Mouse (Mus musculus): Measurements from ENCODE around the gene Calcoco1.

Gene Calcoco1

GRCm38 (mm10) chr15:102738434-102738833 is 16.5 kb upstream of the Calcoco1 start:
- DNase-seq (ENCODE audit: extremely low spot score, low spot score) = no peak

DNA sequence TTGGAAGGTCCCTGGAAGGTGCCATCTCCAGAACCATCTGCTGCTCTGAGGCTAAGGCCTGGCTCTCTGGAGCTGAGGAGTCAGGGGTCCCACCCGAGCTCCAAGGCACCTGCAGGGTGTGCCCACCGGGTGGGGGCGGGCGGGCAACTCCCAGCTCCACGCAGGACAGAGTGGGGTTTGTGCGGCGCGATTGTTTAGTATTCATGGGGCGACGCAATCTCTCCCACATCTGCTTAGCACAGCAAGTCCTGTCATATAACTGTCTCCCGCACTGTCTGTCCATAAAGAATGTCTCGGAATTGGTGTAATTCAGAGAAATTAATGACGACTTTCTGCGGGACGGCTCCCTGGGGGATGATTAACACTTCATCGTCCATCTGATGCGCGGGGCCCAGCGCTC is 15.1 kb upstream of the Calcoco1 start:
- DNase-seq (ENCODE audit: extremely low spot score, low spot score) = no peak

GRCm38 (mm10) chr15:102736127-102736944 is 14.4 kb upstream of the Calcoco1 start:
- peak; percentile 54 for DNase-seq (ENCODE audit: extremely low spot score, low spot score)

DNA sequence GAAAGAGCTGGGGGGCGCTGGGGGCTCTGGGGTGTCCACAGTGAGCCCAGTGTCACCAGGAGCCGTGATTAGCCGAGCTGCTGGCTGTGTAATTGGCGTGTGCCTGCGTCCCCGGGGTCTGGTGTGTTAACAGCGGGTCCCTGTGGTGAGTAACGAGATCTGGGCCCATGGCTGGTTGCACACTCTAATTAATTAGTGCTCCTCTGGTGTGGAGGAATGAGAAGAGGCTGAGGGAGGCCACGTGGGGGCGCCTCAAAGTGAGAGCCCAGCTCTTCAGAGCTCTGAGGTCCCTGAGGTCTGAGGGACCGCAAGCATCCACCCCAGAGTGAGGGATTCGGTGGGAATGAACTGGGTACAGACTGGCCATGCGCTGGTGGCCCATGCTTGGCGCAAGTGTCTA is 13.1 kb upstream of the Calcoco1 start:
- no peak for DNase-seq (ENCODE audit: extremely low spot score, low spot score)

- DNase-seq (ENCODE audit: extremely low spot score, low spot score) = no peak
Measured at GRCm38 (mm10) chr15:102733759-102734531, 12.0 kb upstream of the Calcoco1 start.

DNA sequence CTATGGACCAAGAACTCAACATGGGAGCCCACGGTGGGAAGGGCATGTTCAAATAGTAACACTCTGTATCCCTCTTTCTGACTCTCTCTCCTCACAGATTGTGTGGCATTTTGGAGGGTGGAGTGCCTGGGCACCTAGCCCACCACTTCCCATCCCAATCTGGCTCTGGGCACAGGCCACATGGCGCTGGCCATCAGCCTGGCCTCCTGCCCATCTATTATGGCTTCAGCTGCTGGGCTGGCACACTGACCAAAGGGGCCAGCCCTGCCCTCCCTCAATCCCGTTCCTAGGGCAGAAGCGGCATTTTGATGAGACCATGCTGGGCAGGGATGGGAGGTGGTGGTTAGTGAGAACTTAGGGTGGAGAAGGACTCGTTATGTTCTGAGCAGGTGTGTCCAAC is 11.3 kb upstream of the Calcoco1 start:
- no peak for DNase-seq (ENCODE audit: extremely low spot score, low spot score)

DNA sequence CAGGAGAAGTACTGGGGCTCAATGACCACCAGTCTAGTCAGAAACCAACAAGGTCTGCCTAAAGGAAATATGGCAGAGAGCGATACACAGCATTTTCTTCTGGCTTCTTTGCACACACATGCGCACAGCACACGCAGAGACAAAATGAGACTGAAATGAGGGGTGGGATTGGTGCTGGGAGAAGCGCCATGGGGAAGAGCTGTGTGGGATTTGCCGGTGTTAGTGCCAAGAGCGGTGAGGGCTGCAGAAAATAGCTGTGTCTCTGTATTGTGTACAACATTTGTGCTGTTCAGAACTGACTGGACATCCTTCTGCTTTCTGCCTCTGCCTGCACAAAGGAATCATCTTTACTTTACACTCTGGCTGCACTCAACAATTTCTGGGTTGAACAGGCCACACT is 10.4 kb upstream of the Calcoco1 start:
- DNase-seq (ENCODE audit: extremely low spot score, low spot score) = no peak

- DNase-seq (ENCODE audit: extremely low spot score, low spot score) = no peak
Measured at GRCm38 (mm10) chr15:102727951-102728350, 6.0 kb upstream of the Calcoco1 start.

DNA sequence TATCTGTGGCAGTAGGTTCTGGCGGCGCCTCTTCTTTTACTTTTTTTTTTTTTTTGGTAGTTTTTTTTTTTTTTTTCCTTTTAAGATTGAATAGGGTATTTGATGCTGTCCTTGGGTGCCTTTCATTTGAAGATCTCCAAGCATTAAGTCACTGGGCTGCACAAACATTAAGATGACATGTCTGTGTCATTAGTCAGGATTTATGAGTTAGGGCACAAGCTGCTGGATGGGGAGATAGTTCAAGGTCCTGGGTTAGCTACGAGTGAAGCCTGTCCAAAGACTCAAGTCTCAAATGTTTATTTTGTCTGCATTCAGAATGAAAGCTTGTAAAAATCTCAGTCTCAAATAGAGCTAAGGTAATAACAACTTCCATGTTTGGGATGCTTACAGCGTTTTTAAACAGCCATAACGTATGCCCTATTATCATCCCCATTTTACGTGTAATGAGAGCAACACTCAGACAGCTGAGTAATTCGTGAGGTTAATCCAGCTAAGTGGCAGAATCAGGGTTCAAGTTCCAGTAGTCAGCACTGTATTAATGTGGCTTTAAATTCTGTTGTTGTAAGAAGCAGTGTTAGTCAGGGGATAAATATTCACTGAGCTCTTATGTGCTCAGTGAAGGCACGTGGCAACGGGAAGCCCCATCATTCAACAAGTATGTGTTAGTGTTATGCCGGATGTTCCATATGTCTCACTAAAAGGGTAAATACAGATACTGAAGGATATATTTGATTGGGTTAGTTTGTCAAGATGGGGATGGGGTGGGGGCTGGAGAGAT is 1.6 kb upstream of the Calcoco1 start:
- no peak for DNase-seq (ENCODE audit: extremely low spot score, low spot score)

DNA sequence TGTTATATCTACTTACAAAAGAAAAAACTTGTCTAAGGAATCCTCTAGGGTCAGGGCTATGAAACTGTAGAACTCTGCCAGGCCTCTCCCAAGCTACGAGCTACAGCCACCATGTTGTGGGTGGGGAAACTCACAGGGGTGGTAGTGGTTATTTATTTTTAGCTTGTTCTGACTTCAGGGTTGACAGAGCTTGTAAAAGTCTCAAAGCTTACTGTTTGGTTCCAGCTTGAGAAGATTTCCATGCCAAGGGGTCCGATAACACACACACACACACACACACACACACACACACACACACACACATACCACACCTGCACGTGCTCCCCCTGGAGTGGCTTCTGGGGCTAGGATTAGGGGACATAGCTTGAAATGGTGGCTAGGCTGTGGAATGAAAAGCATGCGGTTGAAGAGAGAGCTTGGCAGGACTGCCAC is 538 bp upstream of the Calcoco1 start:
- DNase-seq (ENCODE audit: extremely low spot score, low spot score) = no peak

GRCm38 (mm10) chr15:102721016-102721898 is 721 bp downstream of the Calcoco1 start:
- DNase-seq (ENCODE audit: extremely low spot score, low spot score) = no peak

- DNase-seq (ENCODE audit: extremely low spot score, low spot score) = no peak
Measured at GRCm38 (mm10) chr15:102716132-102716531, 5.8 kb downstream of the Calcoco1 start.

- DNase-seq (ENCODE audit: extremely low spot score, low spot score) = no peak
Measured at GRCm38 (mm10) chr15:102707736-102708269, 14.2 kb downstream of the Calcoco1 start.

DNA sequence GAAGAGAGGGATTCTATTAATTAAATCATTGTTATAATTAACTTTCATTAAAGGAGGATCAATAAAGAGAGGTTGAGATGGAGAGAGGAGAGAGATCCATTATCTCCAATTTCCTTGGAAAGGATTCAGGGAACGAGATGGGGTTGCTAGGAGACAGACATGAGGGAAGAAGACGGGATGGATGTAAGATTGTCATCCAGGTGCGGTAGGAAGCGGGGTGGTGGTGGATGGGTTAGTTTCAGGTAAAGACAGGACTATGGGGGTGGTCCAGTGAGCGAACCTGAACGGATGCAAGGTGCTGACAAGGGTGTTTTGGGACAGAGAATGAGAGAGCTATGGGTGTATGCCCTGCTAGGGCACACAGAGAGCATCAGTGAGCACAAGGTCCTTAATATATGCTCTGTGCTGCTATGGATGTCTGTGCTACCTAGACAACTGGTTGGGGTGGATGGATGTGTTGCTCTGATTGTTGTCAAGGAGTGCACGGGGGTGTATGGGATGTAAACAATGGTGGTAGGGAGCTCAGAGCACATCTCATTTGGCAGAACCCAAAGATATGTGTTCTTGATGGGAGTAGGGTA is 16.0 kb downstream of the Calcoco1 start:
- no peak for DNase-seq (ENCODE audit: extremely low spot score, low spot score)

DNA sequence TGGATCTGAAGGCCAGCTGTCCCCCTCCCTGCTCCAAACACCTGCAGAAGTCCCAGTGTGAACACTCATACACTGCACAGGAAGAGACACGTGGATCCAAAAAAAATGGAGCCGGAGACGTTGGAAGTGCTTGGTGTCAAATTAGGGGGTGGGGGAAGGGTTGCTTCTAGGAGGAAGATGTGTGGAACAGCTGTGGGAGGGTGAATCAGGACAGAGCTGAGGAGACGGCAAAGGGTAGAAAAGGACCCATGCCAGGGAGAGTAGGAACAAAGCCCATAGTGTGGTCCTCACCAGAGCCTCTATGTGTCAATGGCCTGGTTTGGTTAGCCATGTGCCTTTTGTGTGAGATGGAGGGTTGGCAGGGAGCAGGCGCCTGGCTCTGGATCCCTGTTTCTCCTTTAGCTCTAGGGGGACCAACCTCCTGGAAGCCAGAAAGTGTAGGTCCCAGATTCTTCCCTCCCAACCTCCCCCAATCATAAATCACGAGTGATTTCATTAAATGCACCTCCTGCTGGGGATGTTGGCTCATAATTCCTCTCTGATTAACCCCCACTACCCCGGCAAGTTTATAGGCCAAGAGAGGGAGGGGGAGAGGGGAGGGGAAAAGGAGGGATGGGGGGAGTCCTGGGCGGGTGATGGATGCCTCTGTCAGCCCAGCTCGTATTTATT is 16.6 kb downstream of the Calcoco1 start:
- no peak for DNase-seq (ENCODE audit: extremely low spot score, low spot score)

GRCm38 (mm10) chr15:102704806-102705205 is 17.2 kb downstream of the Calcoco1 start:
- DNase-seq (ENCODE audit: extremely low spot score, low spot score) = no peak

GRCm38 (mm10) chr15:102702972-102703371 is 19.0 kb downstream of the Calcoco1 start:
- DNase-seq (ENCODE audit: extremely low spot score, low spot score) = no peak

GRCm38 (mm10) chr15:102698193-102698592 is 23.8 kb downstream of the Calcoco1 start:
- peak; percentile 83 for DNase-seq (ENCODE audit: extremely low spot score, low spot score)

GRCm38 (mm10) chr15:102696899-102697298 is 25.1 kb downstream of the Calcoco1 start:
- no peak for DNase-seq (ENCODE audit: extremely low spot score, low spot score)

GRCm38 (mm10) chr15:102693600-102693999 is 28.4 kb downstream of the Calcoco1 start:
- DNase-seq (ENCODE audit: extremely low spot score, low spot score) = peak; percentile 42

Data from neural tube, embryonic 10.5 days (tissue).